Mouse (Mus musculus): ENCODE measurements around the gene Plxna4. TPM values are rescaled to one million over a fixed set of nuclear protein-coding genes. Genes with fewer than 3 reads are reported as not detected.

Plxna4 gene
- total RNA-seq, 1 experiment: 0.98 TPM

DNA sequence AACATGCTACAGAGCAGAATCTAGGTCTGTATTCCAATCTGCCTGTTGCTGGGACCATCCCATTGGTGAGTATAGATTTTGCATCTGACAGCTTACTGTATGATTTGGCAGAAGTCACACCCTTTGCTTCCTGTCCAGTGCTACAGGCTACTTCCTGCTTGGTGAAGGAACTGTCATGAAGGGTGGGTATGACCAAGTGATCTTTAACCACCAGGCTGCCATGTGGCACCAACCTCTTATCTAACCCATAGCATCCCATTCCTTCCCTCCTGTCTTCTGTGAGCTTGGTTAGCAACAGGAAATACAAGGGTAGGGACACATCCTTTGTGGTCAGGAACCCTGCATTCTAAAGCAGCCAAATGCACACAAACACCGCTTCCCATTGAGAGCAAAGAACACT lies 429.6 kb downstream of the Plxna4 start:
- no peak for DNase-seq (ENCODE audit: low read depth, low spot score)
- H3K36me3 ChIP-seq (ENCODE audit: control insufficient read depth, insufficient read depth, low read length, poor library complexity, severe bottlenecking): no peaks in the 10 kb centered on the region

DNA sequence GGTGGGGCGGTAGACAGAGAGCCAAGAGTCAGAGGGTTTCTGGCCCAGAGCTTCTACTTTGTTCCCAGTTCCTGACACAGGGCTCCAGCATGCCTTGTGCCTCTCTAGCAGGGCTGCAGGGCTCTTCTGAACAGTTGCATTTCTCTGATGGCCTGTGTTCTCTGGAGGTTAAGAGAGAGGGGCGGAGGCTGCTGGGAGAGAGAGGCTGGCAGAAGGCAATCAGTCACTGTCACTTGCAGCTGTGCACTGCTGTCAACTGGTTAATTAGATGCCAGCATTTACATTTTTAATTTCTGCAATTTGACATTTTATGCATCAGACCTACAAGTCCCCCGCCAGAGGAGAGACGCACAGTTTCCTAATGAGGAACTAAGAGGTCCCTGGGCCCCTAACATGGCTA lies 434.8 kb downstream of the Plxna4 start:
- in situ Hi-C loops (cut with MboI; ENCODE audit: low sequenced_read_pairs in 2 of 2, unreplicated experiment in 2 of 2): no loop called here

More for the DNA sequence above, 429.6 kb downstream of the Plxna4 start:
- no peak overlapping the region for H3K9ac ChIP-seq (ENCODE audit: insufficient read depth, low read depth, low read length, poor library complexity, severe bottlenecking)
- in situ Hi-C loops (cut with MboI; ENCODE audit: low sequenced_read_pairs in 2 of 2, unreplicated experiment in 2 of 2): no loop called here
- H3K9me3 ChIP-seq (ENCODE audit: control insufficient read depth, insufficient read depth, low read depth, low read length): no peaks in the 10 kb centered on the region
- no peak for TF ChIP-seq HCFC1 (IDR thresholded peaks at IDR 0.05; ENCODE audit: borderline replicate concordance, insufficient read depth, low read length)
- no peak for TF ChIP-seq ZC3H11A (IDR thresholded peaks at IDR 0.05; ENCODE audit: borderline replicate concordance, low read depth, low read length)
- no peak for TF ChIP-seq CHD2 (IDR thresholded peaks at IDR 0.05; ENCODE audit: low read depth, low read length)
- no peak for TF ChIP-seq ZNF384 (IDR thresholded peaks at IDR 0.05; ENCODE audit: low read depth, low read length)
- H3K4me1 ChIP-seq (ENCODE audit: control insufficient read depth in 2 of 2, insufficient read depth in 2 of 2, low read length in 2 of 2, poor library complexity in 1 of 2): no peaks in the 10 kb centered on the region
- no peak overlapping the region for H3K4me3 ChIP-seq (ENCODE audit: insufficient read depth in 1 of 2, low read depth in 1 of 2, low read length in 2 of 2, poor library complexity in 1 of 2, severe bottlenecking in 1 of 2)
- no peak overlapping the region for H3K27ac ChIP-seq (ENCODE audit: insufficient read depth, low read depth, low read length, poor library complexity, severe bottlenecking)

DNA sequence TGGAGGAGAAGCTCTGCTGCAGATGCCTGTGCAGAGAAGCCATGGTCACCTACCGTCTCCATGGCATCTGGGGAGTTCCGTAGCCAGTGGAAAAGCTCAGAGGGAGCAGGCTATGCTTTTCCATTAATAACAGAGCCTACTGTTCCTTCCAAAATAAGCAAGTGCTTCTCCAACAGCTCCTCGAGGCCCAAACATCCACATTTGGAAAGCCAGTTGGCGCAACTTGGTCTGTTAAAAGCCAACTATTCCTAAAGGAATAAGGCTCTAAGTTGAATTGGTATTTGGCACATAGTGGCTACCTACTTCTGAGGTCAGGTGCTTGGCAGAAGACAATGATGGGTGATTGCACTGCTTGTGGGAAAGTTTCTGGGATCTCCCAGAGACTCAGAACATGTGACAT lies 437.2 kb downstream of the Plxna4 start:
- TF ChIP-seq ZNF384 (IDR thresholded peaks at IDR 0.05; ENCODE audit: low read depth, low read length): no peak
- Histone ChIP-seq H3K4me3 (ENCODE audit: insufficient read depth in 1 of 2, low read depth in 1 of 2, low read length in 2 of 2, poor library complexity in 1 of 2, severe bottlenecking in 1 of 2) (no peak overlapping the region), H3K9ac (ENCODE audit: insufficient read depth, low read depth, low read length, poor library complexity, severe bottlenecking) (no peak overlapping the region), H3K4me1 (ENCODE audit: control insufficient read depth in 2 of 2, insufficient read depth in 2 of 2, low read length in 2 of 2, poor library complexity in 1 of 2) (no peaks in the 10 kb centered on the region), H3K36me3 (ENCODE audit: control insufficient read depth, insufficient read depth, low read length, poor library complexity, severe bottlenecking) (no peaks in the 10 kb centered on the region), H3K9me3 (ENCODE audit: control insufficient read depth, insufficient read depth, low read depth, low read length) (no peaks in the 10 kb centered on the region), H3K27ac (ENCODE audit: insufficient read depth, low read depth, low read length, poor library complexity, severe bottlenecking) (no peak overlapping the region)
- DNase-seq (ENCODE audit: low read depth, low spot score): no peak
- in situ Hi-C loops (cut with MboI; ENCODE audit: low sequenced_read_pairs in 2 of 2, unreplicated experiment in 2 of 2): no loop called here

More for the DNA sequence above, 434.8 kb downstream of the Plxna4 start:
- Histone ChIP-seq H3K4me3 (ENCODE audit: insufficient read depth in 1 of 2, low read depth in 1 of 2, low read length in 2 of 2, poor library complexity in 1 of 2, severe bottlenecking in 1 of 2) (no peak overlapping the region), H3K36me3 (ENCODE audit: control insufficient read depth, insufficient read depth, low read length, poor library complexity, severe bottlenecking) (no peaks in the 10 kb centered on the region), H3K4me1 (ENCODE audit: control insufficient read depth in 2 of 2, insufficient read depth in 2 of 2, low read length in 2 of 2, poor library complexity in 1 of 2) (no peaks in the 10 kb centered on the region), H3K9me3 (ENCODE audit: control insufficient read depth, insufficient read depth, low read depth, low read length) (no peaks in the 10 kb centered on the region), H3K27ac (ENCODE audit: insufficient read depth, low read depth, low read length, poor library complexity, severe bottlenecking) (no peak overlapping the region), H3K9ac (ENCODE audit: insufficient read depth, low read depth, low read length, poor library complexity, severe bottlenecking) (no peak overlapping the region)
- no peak for TF ChIP-seq MAFK (IDR thresholded peaks at IDR 0.05; ENCODE audit: insufficient read depth, low read depth, low read length)
- no peak for DNase-seq (ENCODE audit: low read depth, low spot score)

DNA sequence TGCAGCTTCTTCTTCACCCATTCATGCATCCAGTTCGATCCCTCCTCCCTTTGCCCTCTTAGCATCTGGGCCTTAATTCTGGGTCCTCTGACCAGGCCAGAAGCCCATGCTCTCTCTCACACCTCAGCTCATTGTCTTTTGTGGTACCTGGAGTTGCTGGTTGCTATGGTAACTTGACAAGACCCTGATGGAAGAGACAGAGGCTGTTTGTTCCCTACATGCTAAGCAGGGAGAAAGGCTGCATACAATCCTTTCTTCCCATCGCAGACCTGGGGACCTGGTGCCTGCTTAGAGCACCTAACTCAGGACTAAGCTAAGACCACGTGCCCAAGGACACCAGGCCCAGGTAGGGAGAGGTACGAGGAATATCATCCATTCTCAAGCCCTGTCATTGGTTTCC lies 443.2 kb downstream of the Plxna4 start:
- Histone ChIP-seq H3K9me3 (ENCODE audit: control insufficient read depth, insufficient read depth, low read depth, low read length) (no peaks in the 10 kb centered on the region), H3K4me3 (ENCODE audit: insufficient read depth in 1 of 2, low read depth in 1 of 2, low read length in 2 of 2, poor library complexity in 1 of 2, severe bottlenecking in 1 of 2) (no peak overlapping the region), H3K36me3 (ENCODE audit: control insufficient read depth, insufficient read depth, low read length, poor library complexity, severe bottlenecking) (no peaks in the 10 kb centered on the region), H3K4me1 (ENCODE audit: control insufficient read depth in 2 of 2, insufficient read depth in 2 of 2, low read length in 2 of 2, poor library complexity in 1 of 2) (no peaks in the 10 kb centered on the region), H3K27ac (ENCODE audit: insufficient read depth, low read depth, low read length, poor library complexity, severe bottlenecking) (no peak overlapping the region), H3K9ac (ENCODE audit: insufficient read depth, low read depth, low read length, poor library complexity, severe bottlenecking) (no peak overlapping the region)
- in situ Hi-C loops (cut with MboI; ENCODE audit: low sequenced_read_pairs in 2 of 2, unreplicated experiment in 2 of 2): no loop called here
- DNase-seq (ENCODE audit: low read depth, low spot score): no peak
- TF ChIP-seq ZC3H11A (IDR thresholded peaks at IDR 0.05; ENCODE audit: borderline replicate concordance, low read depth, low read length) (no peak), CHD2 (IDR thresholded peaks at IDR 0.05; ENCODE audit: low read depth, low read length) (no peak), HCFC1 (IDR thresholded peaks at IDR 0.05; ENCODE audit: borderline replicate concordance, insufficient read depth, low read length) (no peak), MAFK (IDR thresholded peaks at IDR 0.05; ENCODE audit: insufficient read depth, low read depth, low read length) (no peak), ZNF384 (IDR thresholded peaks at IDR 0.05; ENCODE audit: low read depth, low read length) (no peak)

DNA sequence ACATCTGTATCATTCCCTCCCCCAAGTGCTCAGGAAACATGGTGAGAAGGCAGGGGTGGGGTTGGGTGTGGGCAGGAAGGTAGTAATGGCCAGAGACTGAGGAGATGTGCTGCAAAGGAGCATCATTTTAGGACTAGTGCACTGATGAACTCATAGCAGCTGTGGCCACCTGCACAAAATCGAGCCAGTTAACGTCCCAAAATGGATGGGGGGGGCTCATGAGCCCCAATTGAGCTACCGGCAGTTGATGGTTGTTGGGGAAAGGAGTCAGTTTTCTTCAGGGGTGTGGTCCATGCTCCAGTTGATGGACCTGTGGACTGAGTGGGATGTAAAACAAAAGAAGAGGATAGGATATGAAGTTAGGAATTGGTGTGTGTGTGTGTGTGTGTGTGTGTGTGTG lies 448.5 kb downstream of the Plxna4 start:
- TF ChIP-seq HCFC1 (IDR thresholded peaks at IDR 0.05; ENCODE audit: borderline replicate concordance, insufficient read depth, low read length): no peak
- no peak for TF ChIP-seq MAFK (IDR thresholded peaks at IDR 0.05; ENCODE audit: insufficient read depth, low read depth, low read length)
- no peak for TF ChIP-seq ZNF384 (IDR thresholded peaks at IDR 0.05; ENCODE audit: low read depth, low read length)
- no peak for TF ChIP-seq CHD2 (IDR thresholded peaks at IDR 0.05; ENCODE audit: low read depth, low read length)
- TF ChIP-seq ZC3H11A (IDR thresholded peaks at IDR 0.05; ENCODE audit: borderline replicate concordance, low read depth, low read length): no peak

More for the DNA sequence above, 448.5 kb downstream of the Plxna4 start:
- no peaks in the 10 kb centered on the region for H3K9me3 ChIP-seq (ENCODE audit: control insufficient read depth, insufficient read depth, low read depth, low read length)
- in situ Hi-C loops (cut with MboI; ENCODE audit: low sequenced_read_pairs in 2 of 2, unreplicated experiment in 2 of 2): no loop called here
- H3K36me3 ChIP-seq (ENCODE audit: control insufficient read depth, insufficient read depth, low read length, poor library complexity, severe bottlenecking): no peaks in the 10 kb centered on the region
- no peak overlapping the region for H3K27ac ChIP-seq (ENCODE audit: insufficient read depth, low read depth, low read length, poor library complexity, severe bottlenecking)
- H3K9ac ChIP-seq (ENCODE audit: insufficient read depth, low read depth, low read length, poor library complexity, severe bottlenecking): no peak overlapping the region
- H3K4me1 ChIP-seq (ENCODE audit: control insufficient read depth in 2 of 2, insufficient read depth in 2 of 2, low read length in 2 of 2, poor library complexity in 1 of 2): no peaks in the 10 kb centered on the region
- H3K4me3 ChIP-seq (ENCODE audit: insufficient read depth in 1 of 2, low read depth in 1 of 2, low read length in 2 of 2, poor library complexity in 1 of 2, severe bottlenecking in 1 of 2): no peak overlapping the region
- DNase-seq (ENCODE audit: low read depth, low spot score): no peak

All from ES-E14 (cell line).